Mouse (Mus musculus) heart, adult 2 months (tissue): Measurements from ENCODE around the gene Nemp1. TPM values are rescaled to one million over a fixed set of nuclear protein-coding genes. Genes with fewer than 3 reads are reported as not detected.

ENCODE experiments used
- DNase-seq, 2 experiments: peaks; one replicate each; pipeline ENCODE4 v3.0.0; 2021
- H3K27ac ChIP-seq: fragments of 200-600 bp; 2 replicates; pipeline ENCODE4 v1.8.1; 2022
- H3K27me3 ChIP-seq: fragments of 200-500 bp; 2 replicates; pipeline ENCODE4 v1.6.1; 2012; ENCODE audit warnings: mild to moderate bottlenecking, low read length, inconsistent platforms, mixed read lengths; ENCODE audit not compliant: control insufficient read depth, insufficient read depth
- H3K36me3 ChIP-seq: fragments of 200-500 bp; 2 replicates; pipeline ENCODE4 v1.6.1; 2012; ENCODE audit warnings: low read length, inconsistent platforms; ENCODE audit not compliant: control insufficient read depth, insufficient read depth
- H3K4me1 ChIP-seq: fragments of 200-500 bp; 2 replicates; pipeline ENCODE4 v1.6.1; 2011; ENCODE audit warnings: low read length; ENCODE audit not compliant: control insufficient read depth, insufficient read depth
- H3K4me3 ChIP-seq: fragments of 200-600 bp; 2 replicates; pipeline ENCODE4 v1.8.1; 2022
- H3K79me2 ChIP-seq: fragments of 200-500 bp; replicated peaks from 2 replicates; pipeline ENCODE4 v1.6.1; 2012; ENCODE audit warnings: mild to moderate bottlenecking, inconsistent platforms, low read length, moderate library complexity, mixed read lengths; ENCODE audit not compliant: control insufficient read depth, insufficient read depth
- H3K9ac ChIP-seq: fragments of 200-500 bp; 2 replicates; pipeline ENCODE4 v1.6.1; 2012; ENCODE audit warnings: low read depth, mild to moderate bottlenecking, control low read depth, inconsistent platforms, low read length, mixed read lengths
- CTCF ChIP-seq: fragments of 200-600 bp; IDR thresholded peaks from 2 replicates; pipeline ENCODE4 v1.8.1; 2022; ENCODE audit warnings: antibody characterized with exemption, mild to moderate bottlenecking, moderate library complexity
- EP300 ChIP-seq: fragments of 200-500 bp; IDR thresholded peaks from 2 replicates; pipeline ENCODE4 v1.6.1; 2011; ENCODE audit warnings: low read depth, low read length, control low read depth; ENCODE audit not compliant: insufficient read depth
- POLR2A ChIP-seq: fragments of 200-500 bp; IDR thresholded peaks from 2 replicates; pipeline ENCODE4 v1.6.1; 2011; ENCODE audit warnings: mild to moderate bottlenecking, low read depth, low read length, control low read depth; ENCODE audit not compliant: insufficient read depth
- WGBS: fragments of 180-500 bp; shearing (Covaris S2); methylation state at CpG from one replicate; pipeline ENCODE4 v1.1.7; 2018; 5-methylcytosine and 5-hydroxymethylcytosine counted together
- intact Hi-C: fragments of 180-260 bp; cut with DNase I; formaldehyde crosslinking; loops from one replicate; pipeline ENCODE4 v1.15.1; 2025
- polyA plus RNA-seq: library from polyadenylated mRNA; depleted of rRNA; stranded (reverse); fragments of >200 nt; gene quantifications from 2 replicates; pipeline ENCODE4 v1.2.3, GENCODE M21; 2012
- total RNA-seq, 2 experiments: library from RNA; stranded (reverse); gene quantifications; 2 replicates each; pipeline ENCODE4 v1.2.3; 2021

Nemp1 gene
- total and polyA plus RNA-seq, 3 experiments: 2.2 to 4.2 (median 3.7) TPM

DNA sequence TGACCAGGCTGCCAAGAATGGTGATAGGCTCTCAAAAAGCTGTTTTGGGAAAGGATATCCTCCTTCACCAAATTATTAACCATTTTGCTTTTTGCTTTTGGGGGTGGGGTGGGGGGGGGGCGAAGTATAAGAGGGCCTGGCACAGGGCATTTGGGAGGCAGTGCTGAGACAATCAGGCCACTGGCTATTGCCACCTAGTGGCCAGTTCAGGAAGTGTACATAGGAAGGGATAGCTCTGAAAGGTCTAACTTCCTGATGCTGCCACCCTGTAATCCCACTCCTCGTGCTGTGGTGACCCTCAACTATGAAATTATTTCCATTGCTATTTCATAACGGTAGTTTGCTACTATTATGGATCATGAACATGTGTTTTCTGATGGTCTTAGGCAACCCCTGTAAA is 40.3 kb upstream of the Nemp1 start:
- intact Hi-C loops: no loop called here
- H3K9ac ChIP-seq: no peak overlapping the region
- TF ChIP-seq EP300: no peak
- TF ChIP-seq POLR2A: no peak
- TF ChIP-seq CTCF: peak; percentile 77
- peaks cover 3% of the 10 kb centered on the region for H3K4me1 ChIP-seq
- H3K4me3 ChIP-seq: no peak overlapping the region
- no peak overlapping the region for H3K27ac ChIP-seq
- no peak for DNase-seq
- 84% methylated on average over 3 of the region's 3 CpGs for WGBS
- H3K79me2 ChIP-seq: no peaks in the 10 kb centered on the region
- H3K36me3 ChIP-seq: no peaks in the 10 kb centered on the region
- H3K27me3 ChIP-seq: no peaks in the 10 kb centered on the region

DNA sequence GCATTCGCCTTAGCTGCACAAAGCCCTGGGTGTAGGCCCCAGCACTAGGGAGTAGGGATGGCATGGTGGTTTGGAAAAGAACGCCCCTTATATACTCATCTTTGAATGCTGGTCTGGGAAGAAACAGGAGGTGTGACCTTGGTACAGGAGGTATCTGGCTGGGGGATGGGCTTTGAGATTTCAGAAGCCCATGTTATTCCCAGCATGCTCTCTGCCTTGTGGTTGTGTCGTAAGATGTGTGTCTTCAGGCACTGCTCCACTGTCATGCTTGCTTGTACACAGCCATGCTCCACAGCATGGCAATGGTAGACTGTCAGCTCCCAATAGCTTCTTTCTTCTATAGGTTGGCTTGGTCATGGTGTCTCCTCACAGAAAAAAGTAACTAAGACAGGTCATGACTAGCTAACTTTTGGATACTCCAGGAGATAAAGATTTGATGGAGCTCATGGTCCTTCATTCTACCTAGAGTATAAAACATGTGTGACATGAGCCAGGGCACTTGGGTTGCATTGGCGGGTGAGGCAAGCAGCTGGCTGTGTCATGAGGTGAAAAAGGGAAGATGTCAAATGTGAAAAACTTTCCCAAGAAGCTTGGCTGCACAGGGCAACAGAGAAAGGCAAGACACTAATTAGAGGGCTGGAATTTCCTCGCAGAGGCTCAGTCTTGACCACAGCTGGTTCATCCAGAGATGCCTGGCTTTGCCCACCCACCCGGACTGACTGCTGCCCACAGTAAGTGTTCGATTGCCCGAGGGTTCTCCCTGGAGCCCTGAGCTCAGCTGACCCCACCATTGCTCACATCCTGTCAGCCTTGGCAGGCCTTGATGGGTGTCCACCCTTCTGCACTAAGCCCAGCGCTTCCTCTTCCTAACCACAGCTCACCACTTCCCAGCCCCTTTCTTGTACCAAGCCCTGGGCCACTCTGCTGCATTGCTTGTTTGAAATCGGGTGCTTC is 35.2 kb upstream of the Nemp1 start:
- Histone ChIP-seq H3K9ac (no peak overlapping the region), H3K36me3 (no peaks in the 10 kb centered on the region), H3K27ac (peak overlapping the region; percentile 44), H3K4me3 (no peak overlapping the region), H3K79me2 (no peaks in the 10 kb centered on the region), H3K4me1 (peaks cover 5% of the 10 kb centered on the region), H3K27me3 (no peaks in the 10 kb centered on the region)
- DNase-seq: peak; percentile 67 to 77
- TF ChIP-seq EP300 (no peak), POLR2A (0 out of 2 replicates have a peak, but pooled peaks have one; percentile 14)
- intact Hi-C loops: no loop called here
- 54% methylated on average over 10 of the region's 10 CpGs for WGBS

DNA sequence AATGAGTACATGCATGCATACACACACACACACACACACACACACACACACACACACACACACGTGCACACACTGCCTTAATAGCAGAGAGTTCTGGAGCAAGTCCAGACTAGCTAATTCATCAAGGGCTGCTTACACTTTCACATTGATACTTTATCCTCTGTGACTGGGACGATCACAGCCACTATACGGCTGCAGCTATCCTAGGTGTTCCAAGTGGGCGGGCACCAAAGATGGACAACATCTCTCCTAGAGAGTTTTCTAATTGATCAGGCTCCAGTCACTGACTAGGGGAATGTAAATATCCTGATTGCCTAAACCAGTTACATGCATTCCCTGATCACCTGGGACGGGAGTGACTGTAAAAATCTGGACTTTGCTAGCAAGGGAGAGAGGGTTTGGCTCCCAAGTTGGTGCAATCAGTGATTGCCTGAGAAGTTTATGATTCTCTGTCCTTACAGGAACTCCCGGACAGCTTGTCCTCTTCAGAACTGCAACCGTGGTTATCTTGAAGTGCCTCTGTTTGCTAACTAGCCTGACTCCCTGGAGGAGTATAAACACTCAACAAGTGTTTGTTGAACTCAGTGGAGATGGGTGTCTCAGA is 33.9 kb upstream of the Nemp1 start:
- no peak overlapping the region for H3K4me3 ChIP-seq
- no peak overlapping the region for H3K9ac ChIP-seq
- 58% methylated on average over 7 of the region's 7 CpGs for WGBS
- no peak for TF ChIP-seq POLR2A
- no peak for TF ChIP-seq CTCF
- no peak for TF ChIP-seq EP300
- peaks cover 7% of the 10 kb centered on the region for H3K4me1 ChIP-seq
- no peaks in the 10 kb centered on the region for H3K36me3 ChIP-seq
- no peak overlapping the region for H3K27ac ChIP-seq
- no peak for DNase-seq
- H3K79me2 ChIP-seq: no peaks in the 10 kb centered on the region
- no peaks in the 10 kb centered on the region for H3K27me3 ChIP-seq
- intact Hi-C loops: no loop called here

DNA sequence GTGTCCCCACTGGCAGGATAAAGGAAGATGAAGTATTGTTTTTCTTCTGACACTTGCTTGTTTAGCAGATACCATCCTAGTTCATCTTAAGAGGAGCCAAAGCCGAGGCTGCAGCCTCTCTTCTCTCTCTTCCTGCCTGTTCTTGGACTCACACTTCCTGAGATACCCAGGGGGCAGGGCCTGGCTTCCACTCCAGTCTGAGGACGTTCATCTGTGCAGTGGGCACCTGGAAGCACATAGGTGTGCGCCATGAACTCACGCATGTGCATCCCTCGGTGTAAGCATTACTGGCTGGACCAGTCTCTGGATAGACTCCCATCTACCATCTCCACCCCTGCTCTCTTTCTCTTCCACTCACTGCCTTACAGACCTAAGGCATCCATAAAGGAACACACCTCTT is 26.3 kb upstream of the Nemp1 start:
- Histone ChIP-seq H3K36me3 (no peaks in the 10 kb centered on the region), H3K4me1 (peaks cover 8% of the 10 kb centered on the region), H3K4me3 (no peak overlapping the region), H3K9ac (no peak overlapping the region), H3K79me2 (no peaks in the 10 kb centered on the region; the same call in 1 of the 2 replicates), H3K27me3 (no peaks in the 10 kb centered on the region), H3K27ac (no peak overlapping the region)
- intact Hi-C loops: loop anchor here (2.0 to 5.0 kb wide), 3 partner anchors 97 to 367 kb away; partner anchors contain the start of genes Hsd17b6 and Zbtb39
- DNase-seq: no peak
- TF ChIP-seq CTCF: no peak
- no peak for TF ChIP-seq POLR2A
- TF ChIP-seq EP300: no peak
- 60% methylated on average over 5 of the region's 5 CpGs for WGBS

DNA sequence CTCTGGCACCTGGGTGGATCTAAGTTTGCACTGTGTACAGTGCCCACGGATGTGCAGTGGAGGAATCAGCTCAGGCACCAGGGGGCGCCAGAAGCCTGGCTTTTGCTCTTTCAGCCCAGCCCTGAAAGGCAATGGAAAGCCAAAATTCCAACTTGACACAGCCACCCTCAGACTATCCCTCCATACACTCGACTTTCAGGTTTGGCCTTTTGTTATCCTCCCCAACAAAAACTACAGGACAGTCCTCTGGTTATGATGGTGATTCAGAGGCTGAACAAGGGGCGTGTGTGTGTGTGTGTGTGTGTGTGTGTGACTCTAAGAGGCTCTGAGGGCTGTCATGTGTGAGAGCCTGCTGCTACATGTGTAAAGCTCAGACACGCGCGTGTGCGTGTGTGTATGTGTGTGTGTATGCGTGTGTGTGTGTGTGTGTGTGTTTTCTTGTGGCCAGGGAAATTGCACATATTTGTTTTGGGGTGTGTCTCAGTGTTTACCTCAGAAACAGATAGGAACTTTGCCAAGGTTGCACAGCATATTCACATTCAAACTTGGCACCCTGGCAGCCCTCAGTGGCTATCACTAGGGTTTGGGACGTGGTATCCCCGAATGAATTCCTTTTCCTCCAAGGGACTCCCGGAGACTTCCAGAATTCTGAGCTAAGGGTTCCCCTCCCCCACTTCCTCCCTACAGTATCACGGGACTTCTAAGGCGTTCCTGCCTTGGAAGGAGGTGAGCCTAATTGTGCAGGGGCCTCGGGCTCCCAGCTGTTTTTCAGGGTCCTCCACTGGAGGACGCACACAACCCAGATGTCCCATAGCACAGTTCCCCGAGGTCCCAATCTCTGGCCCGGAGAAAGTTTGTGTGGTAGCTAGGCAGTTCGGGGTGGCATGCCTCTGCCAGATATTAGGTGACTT is 24.6 kb upstream of the Nemp1 start:
- Histone ChIP-seq H3K27ac (peak overlapping the region; percentile 100), H3K36me3 (no peaks in the 10 kb centered on the region), H3K27me3 (no peaks in the 10 kb centered on the region), H3K4me1 (peaks cover 5% of the 10 kb centered on the region), H3K9ac (peak overlapping the region; percentile 85), H3K79me2 (no peaks in the 10 kb centered on the region; the same call in 1 of the 2 replicates), H3K4me3 (peak overlapping the region; percentile 84)
- 2% methylated on average over 19 of the region's 19 CpGs for WGBS
- TF ChIP-seq POLR2A (peak; percentile 82), EP300 (peak; percentile 82), CTCF (no peak; the same call in 1 of the 2 replicates)
- peak; percentile 89 to 94 for DNase-seq
- intact Hi-C loops: loop anchor here (1.0 to 5.0 kb wide), 4 partner anchors 32 to 365 kb away; partner anchors contain the start of genes Hsd17b6 and Zbtb39
